Mouse (Mus musculus) monocyte, adult 2 months (primary cell): ENCODE measurements at regions not wholly inside any gene's neighbourhood (a gene's known extent, or its start where the extent isn't known, plus 50 kb on each side); places are given as distances from the start of the nearest gene placed in this dataset.

Source experiments
- DNase-seq, 2 experiments: peaks; one replicate each; pipeline ENCODE4 v3.0.0; 2022; ENCODE audit warnings: low spot score in 2 of 2, low read depth in 1 of 2

DNA sequence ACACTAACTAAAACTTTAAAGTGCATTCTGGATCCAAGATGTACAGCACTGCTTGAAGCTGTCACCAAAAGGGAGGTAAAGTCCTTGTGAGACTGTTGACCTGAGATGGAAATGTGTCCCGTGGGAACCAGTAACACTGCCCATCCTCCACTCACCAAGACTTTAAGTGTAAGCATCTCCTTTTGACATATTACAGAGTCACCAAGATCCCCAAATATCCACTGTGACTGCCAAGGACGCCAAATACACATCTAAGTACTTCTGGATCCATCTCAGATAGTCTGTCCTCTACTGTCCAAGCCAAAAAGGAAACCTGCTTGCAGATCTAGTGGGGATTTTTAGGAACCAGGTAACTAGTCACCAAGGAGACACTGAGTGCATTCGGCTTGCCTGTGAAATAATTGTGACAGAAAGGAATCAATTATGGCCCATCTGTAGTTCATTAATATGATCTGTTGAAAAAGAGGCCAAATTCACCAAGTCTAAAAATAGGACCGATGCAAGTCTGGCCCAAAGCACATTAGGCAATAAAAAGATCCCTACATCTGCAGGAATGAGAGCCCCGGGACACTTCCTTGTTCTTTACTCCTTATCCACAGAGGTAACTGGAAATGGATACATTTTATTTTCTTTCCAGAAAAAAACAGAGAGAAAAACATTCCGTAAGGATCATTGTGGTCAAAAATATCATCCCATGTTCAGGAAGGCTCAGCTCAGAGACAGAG lies 157.8 kb upstream of the Irf2bp2 start:
- DNase-seq, result no peak

DNA sequence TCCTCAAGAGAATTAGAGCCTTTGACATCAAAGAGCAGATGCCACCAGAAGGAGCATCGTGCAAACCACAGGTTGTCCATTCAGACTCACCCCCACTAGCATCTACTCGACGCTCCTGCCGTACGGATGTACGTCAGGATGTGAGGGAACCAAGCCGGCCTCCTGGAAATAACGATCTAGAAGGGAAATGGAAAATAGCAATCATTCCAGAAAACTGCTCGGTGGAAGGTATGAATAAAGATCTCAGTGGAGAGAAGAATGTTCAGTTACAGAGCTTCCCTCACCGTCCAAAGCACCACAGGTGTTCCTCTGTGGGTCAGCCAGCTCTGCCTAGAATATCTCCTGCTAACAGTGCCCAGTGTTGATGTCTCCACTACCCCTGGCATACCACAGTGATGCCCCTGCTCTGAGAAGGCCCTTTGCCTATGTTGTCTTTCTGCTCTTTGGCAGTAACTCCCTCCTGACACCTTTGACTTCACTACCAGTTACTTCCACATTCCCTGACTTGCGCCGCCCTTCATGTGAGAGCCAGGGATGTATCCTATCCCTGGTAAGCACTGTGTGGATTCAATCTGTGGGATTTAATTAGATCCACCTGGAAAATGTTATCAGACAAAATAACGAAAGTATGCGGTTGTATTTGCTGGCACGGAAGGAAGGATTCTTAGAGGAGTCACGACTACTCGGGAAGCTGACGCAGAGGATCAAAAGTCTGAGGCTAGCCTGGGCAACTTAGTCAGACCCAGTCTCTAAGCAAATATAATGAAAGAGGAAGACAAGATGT lies 152.4 kb upstream of the Irf2bp2 start:
- no peak for DNase-seq

DNA sequence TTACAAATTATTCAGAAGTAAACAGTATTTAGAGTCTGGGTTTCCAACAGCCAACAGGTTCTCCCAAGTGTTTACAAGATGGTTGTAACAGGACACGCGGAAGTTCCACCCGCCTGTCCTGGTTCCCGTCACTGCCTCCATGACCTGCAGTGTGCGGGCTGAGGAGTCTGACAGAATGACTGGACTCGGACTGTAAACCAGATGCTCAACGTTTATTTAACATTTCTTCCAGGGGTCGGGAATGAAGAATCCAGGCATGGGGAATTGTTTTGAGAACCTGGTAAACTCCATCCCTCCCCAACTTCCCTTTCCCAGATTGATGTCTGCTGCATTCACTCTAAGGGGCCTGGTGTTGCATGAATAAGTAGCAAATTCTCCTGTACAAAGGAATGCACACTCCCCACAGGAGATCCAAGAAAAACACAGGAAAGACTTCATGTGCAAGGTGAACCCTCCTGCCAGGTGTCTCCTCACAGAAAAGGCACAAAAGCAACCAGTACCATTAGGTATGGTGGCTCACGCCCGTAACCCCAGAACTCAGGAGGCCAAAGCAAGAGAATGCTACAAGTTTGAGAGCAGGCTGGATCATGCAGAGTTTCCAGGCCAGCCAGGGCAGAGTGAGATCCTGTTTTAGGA lies 151.1 kb upstream of the Irf2bp2 start:
- no peak for DNase-seq

- no peak for DNase-seq
Measured at GRCm38 (mm10) chr8:126743296-126743695, 149.5 kb upstream of the Irf2bp2 start.

GRCm38 (mm10) chr8:126742081-126742480 lies 148.3 kb upstream of the Irf2bp2 start:
- no peak for DNase-seq

DNA sequence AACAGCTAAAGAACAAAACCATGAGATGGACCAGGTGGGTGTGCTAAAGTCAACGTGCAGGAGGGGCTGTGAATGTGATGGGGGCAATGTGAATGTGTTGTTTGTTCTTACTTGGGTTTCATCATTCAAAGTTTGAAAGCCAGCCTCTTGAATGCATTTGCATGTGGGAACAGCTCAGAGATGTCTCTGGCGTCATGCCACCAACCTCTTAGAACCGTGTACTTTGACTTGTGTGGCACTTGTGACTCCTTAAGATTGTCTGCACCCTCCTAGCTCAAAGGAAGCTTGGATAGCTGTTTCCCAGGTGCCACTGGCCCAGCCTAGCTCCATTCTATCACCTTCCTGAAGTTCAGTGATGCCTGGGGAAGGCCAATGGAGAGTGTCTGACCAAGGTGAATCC lies 147.2 kb upstream of the Irf2bp2 start:
- DNase-seq, result no peak

DNA sequence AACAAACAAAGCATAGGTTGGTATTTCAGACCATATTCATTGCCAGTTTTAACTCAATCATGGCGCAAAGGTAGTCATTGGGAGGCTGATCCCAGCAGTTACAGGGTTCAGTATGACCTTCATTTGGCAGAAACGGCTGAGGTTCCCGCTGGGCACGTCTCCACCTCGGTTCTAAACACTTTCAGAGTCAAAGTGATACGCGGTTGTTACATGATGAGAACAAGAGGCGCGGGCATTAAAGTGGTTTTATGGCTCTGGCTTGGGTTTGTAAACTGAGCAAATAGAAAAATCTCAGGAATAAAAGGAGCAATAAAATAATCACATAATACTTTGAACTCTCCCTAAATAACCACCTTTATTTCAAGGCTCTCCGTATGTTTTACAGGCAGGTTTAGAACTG lies 146.0 kb upstream of the Irf2bp2 start:
- DNase-seq, result no peak

GRCm38 (mm10) chr8:126737032-126737431 lies 143.2 kb upstream of the Irf2bp2 start:
- no peak for DNase-seq

DNA sequence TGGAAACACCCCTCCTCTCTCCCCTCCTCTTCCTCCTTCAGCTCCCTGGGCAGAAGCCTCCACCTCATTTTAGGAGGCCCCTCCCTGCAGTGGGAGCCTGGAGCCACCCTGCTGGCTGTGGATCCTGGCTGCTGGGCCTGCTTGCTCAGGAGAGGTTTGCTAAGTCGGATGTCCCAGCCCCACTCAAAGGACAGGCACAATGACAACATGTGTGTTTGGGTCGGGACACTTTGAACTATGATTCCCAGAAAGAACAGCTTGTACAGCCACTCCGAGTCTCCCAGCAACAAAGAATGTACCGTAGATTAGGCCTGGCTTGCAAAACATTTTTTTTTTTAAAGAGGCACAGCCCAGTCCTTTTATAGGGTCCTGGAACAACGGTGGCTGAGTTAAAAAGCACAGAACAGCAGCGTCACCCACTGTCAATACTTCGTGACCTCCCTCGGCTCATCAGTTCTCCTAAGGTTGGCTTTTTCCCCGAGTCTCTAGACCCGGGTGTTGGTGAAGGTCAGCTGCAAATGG lies 142.7 kb upstream of the Irf2bp2 start:
- no peak for DNase-seq

DNA sequence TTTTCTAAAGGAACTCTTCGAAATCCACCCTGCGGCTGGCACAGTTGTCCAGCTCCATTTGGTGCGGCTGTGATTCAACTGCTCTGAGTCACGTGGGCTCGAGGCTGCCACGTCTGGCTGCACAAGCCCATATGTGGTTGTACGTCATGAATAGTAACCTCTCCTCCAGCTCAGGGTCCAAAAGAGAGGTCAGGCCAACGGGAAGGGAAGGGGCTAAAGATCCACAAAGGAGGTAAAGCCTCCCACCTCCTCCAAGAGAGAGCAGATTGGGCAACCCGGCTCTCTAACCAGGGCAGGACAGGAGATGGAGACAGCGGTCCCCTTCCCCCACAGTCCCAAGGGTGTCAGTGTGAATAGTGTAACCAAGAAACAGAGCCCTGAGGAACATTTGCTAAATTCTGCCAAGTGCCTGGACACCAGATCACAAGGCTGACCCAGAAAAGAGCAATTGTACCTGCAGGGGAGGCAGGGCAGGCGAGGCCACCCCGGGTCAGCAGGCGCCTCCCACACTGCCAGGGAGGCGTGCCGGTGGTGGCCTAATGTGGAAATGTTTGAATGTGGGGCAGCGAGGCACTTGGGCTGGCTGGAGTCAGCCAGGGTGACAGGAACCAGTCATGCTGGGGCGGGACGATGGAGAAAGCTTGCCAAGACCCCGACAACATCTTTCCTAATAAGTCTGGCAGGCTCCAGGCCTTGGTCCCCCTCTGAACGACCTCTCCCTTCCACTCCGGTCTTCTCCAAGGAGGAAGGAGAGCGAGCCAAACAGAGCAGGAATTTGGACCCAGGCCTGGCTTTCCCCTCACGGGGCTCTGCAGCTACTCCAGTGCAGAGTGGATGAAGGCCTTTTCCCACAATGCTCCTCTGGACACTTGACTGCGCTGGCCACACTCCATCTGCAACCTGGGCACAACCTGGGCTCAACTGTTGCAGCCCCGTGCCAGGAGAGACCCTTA lies 142.0 kb upstream of the Irf2bp2 start:
- DNase-seq, result peak; percentile 36 to 49

- DNase-seq, result no peak
Measured at GRCm38 (mm10) chr8:126734743-126735487, 141.1 kb upstream of the Irf2bp2 start.

GRCm38 (mm10) chr8:126733779-126734178 lies 140.0 kb upstream of the Irf2bp2 start:
- DNase-seq, result no peak

DNA sequence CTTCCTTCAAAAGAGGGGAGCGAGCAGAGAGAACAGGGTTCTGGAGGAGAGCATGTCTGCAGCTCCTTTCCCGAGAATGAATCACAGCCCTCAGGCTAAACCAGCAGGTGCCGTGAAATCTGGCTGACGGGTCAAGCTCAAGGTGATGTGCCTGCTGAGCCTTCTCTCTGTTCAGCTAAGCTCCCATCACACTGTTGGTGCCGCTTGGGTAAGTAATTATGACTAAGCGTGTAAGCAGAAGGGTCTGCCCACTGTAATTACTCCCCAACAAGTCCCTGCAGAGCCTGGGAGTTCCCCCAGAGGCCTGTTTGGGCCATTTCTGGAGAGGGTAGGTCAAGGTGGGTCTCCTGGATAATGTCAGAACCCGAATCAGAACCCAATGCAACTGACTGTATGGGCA lies 139.5 kb upstream of the Irf2bp2 start:
- DNase-seq, result no peak

DNA sequence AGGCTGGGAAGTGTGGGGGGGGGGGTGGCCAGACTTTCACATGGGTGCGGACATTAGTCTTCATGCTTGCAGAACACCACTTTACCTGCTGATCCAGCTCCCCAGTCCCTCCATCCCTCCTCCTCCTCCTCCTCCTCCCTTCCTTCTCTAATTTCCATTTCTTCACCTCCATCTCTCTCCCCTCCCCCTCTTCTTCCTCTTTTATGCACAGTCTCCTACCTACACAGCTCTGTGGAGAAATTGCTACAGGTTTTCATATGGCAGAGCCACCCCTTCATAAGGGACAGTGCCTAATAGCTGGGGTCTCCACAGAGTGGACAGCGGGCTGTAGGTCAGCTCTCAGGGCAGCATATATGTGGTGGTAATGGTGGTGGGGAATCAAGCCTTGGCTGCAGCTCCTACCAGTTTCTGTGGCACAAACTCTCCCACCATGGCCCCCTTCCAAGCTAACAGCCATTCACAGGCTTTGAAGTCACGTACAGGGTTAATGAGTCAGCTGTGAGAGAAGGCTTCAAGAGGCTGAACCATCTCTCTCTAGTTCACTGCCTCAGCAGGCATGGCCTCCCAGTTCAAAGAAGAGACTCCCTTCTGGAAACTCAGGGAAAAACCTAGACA lies 136.3 kb upstream of the Irf2bp2 start:
- DNase-seq, result no peak

DNA sequence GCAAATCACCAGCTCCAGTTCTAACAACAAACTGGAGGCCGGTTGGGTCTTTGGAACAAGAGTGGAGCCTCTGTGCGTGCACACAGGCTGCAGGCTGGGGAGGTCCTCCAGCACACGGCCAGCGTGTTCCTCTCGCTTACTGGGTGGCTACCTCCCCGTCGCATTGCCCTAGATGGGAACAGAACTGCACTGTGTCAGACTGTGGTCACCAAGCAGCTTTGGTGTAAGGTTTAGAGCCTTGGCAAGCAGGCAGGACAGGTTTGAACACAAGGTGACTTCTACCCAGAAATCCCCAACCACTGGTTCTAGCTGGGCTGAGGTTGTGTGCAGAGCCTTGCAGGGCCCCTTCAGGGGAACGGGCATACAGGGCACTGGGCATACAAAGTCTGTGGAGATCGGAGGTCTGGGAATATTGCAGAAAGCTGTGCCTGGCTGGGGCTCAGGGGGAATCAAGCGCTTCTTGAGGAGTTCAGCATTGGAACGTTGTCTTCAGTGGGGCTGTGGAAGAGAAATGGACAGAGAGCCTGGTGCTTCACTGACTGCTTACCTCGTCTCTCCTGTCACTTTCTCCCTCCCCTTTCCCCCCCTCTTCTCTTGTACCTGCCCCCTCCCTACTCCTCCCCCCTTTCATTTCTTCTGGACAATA lies 135.3 kb upstream of the Irf2bp2 start:
- no peak for DNase-seq

DNA sequence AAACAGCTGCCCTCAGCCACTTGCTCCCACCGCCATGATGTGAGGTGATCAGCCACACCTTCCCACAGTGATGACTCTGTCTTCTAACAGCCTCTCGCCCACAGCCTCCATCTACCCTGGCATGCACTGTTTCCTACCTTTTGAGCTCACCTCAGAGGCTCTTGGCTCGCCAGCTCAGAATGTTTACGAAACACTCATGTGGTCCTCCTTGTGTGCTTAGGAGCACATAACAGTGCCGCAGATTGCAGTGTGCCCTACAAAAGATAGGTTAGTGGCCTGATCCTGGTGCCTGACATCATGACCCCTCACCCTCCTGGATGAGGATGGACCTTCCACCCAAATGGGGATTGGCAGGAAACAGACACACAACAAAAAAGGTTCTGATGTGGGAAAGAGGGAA lies 134.3 kb upstream of the Irf2bp2 start:
- DNase-seq, result no peak

DNA sequence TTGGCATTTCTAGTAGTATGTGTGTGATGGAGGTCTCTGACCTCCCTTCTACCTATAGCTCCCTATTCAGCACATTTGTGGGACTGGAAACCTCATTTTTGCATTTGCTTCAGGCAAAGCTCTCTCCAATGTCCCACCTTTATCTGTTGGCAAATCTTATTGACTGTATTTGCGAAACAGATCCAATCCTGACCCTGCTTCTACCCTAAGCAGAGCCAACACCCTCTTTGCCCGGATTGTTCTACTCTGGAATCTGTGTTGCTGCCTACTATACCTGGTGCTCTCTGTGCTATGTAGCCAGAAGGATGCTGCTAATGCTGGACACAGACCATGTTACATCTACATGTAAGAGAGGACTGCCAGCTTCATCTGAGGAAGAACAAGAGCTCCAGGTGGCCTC lies 133.3 kb upstream of the Irf2bp2 start:
- no peak for DNase-seq

GRCm38 (mm10) chr8:126723259-126724122 lies 129.7 kb upstream of the Irf2bp2 start:
- DNase-seq, result no peak
